Mouse (Mus musculus): ENCODE measurements around the gene B3galt2.
"Not testable (repeated sequence)": the region's sequence is repeated elsewhere in the genome, so short reads cannot be mapped to it uniquely, and the experiment has no call there.

B3galt2 gene

DNA sequence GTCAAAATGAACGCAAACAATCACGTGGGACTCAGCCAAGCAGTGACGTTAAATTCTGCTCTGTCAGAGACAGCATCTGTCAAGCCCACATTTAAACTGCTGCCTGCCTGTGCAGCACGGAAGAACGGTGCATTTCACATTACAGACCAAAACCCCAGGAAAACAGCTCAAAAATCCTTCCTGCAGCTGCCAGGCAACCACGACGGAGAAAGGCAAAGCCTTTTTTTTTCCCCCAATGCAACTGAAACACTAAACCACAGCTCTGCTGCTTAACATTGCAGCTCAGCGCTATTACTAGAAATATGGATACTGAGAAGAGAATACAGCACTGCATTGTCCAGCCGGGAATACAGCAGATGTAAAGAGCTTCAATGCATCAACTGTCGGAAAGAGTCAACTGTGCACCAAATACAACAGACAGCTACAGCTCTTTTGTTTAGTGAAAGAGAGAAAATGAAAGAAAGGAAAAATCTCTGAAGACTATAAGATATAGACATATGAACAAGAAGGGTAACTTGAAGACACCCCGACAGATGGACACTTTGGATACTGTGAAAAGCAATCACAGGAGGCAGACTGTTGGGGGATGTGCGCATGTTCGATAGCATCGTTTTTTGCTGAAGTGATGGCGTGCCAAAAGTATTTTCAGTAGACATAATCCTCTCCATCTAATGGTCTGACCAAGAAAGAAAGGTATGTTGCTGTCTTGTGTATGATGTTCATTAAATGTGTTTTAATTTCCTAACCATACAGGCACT, at the start of gene B3galt2:
Gene B3galt2 (plus strand): TSS at position 15 of the 758 bp plus-strand sequence.
- in situ Hi-C loops (cut with MboI; ENCODE audit: low sequenced_read_pairs): no loop called here

GRCm38 (mm10) chr1:143596864-143597263, 43.6 kb upstream of the B3galt2 start:
- in situ Hi-C loops (cut with MboI; ENCODE audit: low sequenced_read_pairs): no loop called here

DNA sequence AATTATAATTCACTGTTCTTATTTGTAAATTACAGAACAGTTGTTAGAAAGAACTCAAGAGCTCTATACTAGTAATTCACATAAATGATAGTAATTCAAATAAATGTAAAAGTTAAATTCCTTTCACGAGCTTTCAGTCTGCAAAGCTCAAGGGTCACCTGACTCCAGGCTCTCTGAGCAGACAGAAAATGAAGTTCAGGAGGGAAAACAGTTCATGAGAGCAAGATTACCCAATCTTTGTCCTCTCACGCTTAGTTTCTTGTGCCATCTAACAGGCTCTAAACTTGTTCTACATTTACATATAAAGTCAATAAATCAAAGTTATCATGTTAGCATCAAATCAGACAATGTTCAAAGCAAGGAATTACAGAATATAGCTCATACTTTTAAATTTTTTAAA, 31.6 kb upstream of the B3galt2 start:
- in situ Hi-C loops (cut with MboI; ENCODE audit: low sequenced_read_pairs): no loop called here

DNA sequence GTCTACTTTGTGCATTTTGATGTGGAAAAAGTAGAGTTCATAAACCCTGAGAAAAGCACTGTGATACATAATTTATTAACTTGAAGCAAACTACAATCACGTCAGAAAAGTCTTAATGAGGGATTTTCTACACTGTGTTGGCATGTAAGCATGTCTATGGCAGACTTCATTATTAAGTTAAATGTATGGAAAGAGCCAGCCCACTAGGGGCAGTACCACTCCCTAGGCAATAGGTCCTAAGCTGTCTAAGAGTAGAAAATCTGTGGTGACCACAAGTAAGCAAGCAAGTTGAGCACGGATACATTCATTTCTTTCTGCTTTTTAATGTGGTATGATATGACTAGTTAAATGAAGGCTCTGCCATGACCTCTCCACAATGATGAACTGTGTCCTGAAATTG, 27.6 kb upstream of the B3galt2 start:
- in situ Hi-C loops (cut with MboI; ENCODE audit: low sequenced_read_pairs): no loop called here

DNA sequence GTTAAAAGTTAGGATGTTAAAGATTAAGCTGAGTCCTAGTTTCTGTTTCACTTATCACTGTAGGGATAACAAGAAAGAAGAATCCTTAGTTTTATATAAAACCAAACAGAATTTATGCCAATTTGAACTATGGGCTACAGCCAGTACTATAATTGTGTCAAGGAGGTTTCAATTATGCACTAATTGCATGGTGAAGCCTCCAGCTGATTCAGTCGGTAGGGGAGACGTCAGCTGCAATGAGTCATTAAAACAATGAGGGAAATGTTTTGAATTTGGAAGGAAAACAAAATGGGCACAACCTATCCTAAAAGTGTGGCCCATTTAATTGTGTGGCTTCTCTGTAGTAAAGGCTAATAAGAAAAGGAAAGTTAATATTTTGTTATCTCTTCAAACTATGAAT, 20.7 kb upstream of the B3galt2 start:
- in situ Hi-C loops (cut with MboI; ENCODE audit: low sequenced_read_pairs): no loop called here

DNA sequence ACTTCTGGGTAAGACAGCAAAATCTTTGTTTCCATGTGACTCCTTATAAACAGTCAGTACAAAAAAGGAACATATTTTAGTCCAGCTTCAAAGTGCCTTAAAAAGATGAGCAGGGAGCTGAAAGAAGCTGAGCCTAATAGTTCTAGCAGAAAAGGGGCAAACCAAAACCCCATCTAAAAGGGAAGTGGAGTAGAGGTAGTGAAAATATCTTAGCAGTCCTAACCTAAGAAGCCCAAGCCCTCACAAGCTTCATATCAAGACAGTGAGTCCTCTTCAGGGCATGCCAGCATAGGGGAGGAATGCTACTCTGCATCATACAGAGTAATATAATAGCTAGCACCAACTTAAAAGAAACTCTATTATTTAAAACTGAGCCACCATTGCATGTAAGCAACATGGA, 18.5 kb upstream of the B3galt2 start:
- in situ Hi-C loops (cut with MboI; ENCODE audit: low sequenced_read_pairs): no loop called here

DNA sequence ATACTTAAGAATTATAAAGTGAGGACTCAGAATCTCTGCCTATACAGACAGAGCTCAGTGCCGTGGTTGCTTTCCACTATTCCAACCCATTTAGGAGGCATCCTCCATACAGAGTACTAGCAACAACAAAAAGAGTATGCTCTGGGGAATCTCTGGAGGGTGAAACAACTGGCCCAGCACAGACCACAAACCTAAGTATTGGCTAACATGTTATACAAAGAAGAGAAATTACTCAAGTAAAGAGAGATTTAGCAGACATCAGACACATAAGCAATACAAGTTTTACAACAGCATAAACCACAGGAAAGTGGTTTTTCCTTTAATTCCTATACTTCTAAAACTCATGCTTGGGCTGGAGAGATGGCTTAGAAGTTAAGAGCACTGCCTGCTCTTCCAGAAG, 17.8 kb upstream of the B3galt2 start:
- in situ Hi-C loops (cut with MboI; ENCODE audit: low sequenced_read_pairs): no loop called here

- in situ Hi-C loops (cut with MboI; ENCODE audit: low sequenced_read_pairs): no loop called here
Observed at GRCm38 (mm10) chr1:143631337-143631736, 9.1 kb upstream of the B3galt2 start.

DNA sequence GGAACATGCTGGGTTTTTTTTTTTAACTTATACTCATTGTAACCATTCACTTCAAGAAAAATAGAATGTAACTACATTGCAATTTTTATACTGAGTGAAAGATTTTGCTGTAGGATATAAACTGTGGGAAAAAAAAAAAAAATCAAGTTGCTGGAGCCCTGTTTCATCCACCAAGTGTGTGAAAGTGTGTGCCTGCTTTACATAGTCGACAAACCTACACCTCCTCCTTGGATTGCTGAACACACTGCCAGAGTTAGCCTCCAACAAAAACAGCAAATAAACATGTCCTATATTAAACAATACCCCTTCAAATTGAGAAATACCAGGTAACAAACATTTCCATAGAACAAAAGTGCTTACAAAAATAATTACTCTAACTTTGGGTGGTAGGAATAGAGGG, 8.1 kb upstream of the B3galt2 start:
- in situ Hi-C loops (cut with MboI; ENCODE audit: low sequenced_read_pairs): no loop called here

DNA sequence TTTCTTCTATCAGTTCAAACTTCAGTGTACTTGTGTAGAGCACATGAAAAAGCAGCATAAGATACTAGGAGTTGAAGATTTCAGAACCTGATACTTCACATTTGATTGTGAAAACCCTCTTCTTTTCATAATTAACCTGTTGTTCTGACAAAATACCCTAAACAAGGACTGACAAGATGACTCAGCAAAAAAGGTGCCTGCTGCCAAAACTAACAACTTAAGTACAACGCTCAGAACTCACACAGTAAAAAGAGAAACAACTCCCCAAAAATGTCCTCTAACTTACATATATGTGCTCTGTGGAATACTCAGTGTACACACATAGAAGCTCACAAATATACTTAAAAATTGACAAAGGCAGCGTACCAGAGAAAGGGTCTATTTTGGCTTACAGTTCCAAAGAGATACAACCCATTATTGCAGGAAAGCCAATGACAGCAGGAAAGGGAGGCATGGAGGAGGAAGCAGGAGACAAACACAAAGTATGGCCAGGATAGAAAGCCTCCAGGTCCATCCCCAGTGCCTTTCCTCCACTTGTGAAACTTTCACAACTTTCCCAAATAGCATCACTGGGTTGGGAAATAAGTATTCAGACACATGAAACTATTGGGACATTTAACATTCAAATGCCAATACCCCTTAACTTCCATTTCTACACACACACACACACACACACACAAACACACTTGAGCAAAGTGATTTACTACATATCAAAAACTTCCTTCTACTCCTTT, 7.4 kb upstream of the B3galt2 start:
- in situ Hi-C loops (cut with MboI; ENCODE audit: low sequenced_read_pairs): no loop called here

GRCm38 (mm10) chr1:143644221-143644620, 3.8 kb downstream of the B3galt2 start:
- in situ Hi-C loops (cut with MboI; ENCODE audit: low sequenced_read_pairs): no loop called here

- in situ Hi-C loops (cut with MboI; ENCODE audit: low sequenced_read_pairs): no loop called here
Observed at GRCm38 (mm10) chr1:143645386-143645785, 4.9 kb downstream of the B3galt2 start.

GRCm38 (mm10) chr1:143646219-143646618, 5.8 kb downstream of the B3galt2 start:
- in situ Hi-C loops (cut with MboI; ENCODE audit: low sequenced_read_pairs): no loop called here

- in situ Hi-C loops (cut with MboI; ENCODE audit: low sequenced_read_pairs): no loop called here
Observed at GRCm38 (mm10) chr1:143650317-143650716, 9.9 kb downstream of the B3galt2 start.

DNA sequence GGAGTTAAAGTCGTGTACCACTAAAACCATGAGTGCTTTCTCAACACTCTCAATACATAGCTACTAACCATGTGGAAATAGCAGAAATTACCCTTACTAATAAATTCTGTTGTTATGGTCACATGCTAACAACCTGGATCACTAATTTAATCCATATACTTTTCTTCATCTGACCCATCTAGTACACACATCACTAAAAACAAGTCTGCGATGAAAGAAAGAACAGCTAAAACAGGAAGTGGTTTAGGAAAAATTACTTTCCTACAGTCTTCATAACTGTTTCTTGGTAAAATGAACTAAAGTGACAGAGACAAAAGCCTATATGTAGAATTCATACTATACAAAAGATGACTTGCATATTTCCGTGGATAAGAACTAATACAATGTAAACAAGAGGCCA, 13.2 kb downstream of the B3galt2 start:
- in situ Hi-C loops (cut with MboI; ENCODE audit: low sequenced_read_pairs): no loop called here

DNA sequence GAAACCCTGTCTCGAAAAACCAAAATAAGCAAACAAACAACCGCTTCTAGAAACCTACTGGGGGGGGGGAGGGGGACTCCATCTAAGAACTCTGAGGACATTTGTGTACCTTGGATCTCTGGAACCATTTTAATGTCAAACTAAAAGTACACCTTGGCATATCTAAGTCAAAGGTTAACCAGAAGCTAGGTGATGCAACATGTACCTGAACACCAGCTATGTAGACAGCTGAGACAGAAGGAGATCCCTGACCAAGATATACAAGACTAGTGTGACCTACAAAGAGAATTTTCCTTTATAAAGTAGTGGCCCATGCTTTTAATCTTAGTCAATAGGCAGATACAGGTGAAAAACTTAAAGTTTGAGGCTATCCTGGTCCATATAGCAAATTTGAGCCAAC, 22.7 kb downstream of the B3galt2 start:
- in situ Hi-C loops (cut with MboI; ENCODE audit: low sequenced_read_pairs): no loop called here

DNA sequence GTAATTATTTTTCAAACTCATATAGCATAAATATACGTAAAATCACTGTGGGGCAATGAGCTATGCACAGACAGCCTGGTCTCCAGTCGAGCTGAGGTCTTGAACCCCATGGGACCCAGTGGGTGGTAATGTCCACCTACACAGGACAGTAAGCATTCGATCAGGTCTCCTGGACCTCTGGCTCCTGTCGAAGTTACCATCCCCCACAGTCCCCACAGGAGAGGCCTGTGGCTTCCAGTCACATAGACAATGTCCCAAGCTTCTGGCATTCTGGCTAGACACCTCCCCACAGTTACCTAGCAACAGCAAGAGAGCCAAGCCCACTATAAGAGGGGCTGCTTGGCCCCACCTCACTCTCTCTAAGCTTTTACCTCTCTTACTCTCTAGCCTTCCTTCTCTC, 24.3 kb downstream of the B3galt2 start:
- in situ Hi-C loops (cut with MboI; ENCODE audit: low sequenced_read_pairs): not testable (repeated sequence)

DNA sequence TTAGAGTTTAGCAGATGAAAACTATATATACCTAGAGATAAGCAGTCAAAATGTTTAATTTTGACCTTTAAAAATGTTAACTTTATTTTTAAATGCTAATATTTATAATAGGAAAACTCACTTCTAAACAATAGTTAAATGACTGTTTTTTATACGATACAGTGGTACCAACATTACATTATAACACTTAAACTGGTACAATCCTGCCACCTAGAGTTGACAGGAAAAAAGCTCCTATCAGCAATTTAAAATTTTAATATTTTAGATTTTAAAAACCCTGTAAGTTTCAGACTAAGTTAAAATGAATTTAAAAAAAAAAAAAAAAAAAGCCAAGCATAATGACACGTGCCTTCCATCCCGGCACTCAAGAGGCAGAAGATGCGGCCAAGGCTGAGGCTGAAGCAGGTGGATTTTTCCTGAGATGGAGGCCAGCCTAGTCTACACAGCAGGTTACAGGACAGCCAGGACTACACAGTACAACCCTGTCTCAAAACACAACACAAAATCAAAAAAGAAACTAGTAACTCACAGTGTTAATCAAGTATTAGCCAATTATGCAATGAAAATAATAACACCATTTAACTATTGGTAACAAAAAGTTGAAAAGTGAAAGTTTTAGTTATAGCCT, 35.4 kb downstream of the B3galt2 start:
- in situ Hi-C loops (cut with MboI; ENCODE audit: low sequenced_read_pairs): no loop called here

DNA sequence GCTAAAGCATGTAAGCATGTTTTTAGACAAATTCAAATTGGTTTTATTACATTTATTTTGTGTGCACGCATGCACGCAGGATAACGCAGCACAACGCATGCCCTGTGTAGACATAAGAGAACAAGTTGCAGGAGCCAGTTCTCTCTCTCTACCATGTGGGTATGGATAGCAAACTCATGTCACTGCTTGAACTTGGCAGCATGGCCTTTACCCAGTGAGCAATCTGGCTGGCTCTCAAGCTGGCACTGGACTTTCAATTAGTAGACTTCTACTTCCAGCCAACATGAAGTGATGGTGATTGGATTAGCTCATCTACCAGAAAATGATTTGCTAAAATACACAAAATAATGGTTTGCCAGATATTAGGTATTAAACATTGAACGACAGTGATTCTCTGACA, 40.6 kb downstream of the B3galt2 start:
- in situ Hi-C loops (cut with MboI; ENCODE audit: low sequenced_read_pairs): no loop called here

- in situ Hi-C loops (cut with MboI; ENCODE audit: low sequenced_read_pairs): no loop called here
Observed at GRCm38 (mm10) chr1:143684849-143685248, 44.4 kb downstream of the B3galt2 start.

DNA sequence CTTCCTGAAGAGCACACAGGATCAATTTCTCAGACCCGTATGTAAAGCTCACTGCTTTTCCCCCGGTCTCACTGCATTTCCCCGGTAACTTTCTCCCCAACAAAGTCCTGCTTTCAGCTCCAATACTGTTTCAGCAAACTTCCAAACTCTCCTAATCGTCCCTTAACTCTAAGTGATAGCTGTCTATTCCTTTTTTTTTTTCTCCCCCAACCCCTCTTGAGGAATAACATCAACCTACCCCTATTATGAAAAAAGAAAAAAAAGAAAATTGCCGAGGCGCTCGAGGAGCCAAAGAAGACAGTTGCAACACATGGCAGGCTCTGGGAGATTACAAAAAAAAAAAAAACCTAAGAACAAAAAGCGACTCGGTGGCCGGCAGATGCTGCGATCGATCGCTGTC, 61.3 kb downstream of the B3galt2 start:
- in situ Hi-C loops (cut with MboI; ENCODE audit: low sequenced_read_pairs): no loop called here

- in situ Hi-C loops (cut with MboI; ENCODE audit: low sequenced_read_pairs): no loop called here
Observed at GRCm38 (mm10) chr1:143702141-143702740, 61.8 kb downstream of the B3galt2 start.

All from CH12F3 (cell line).